Mouse (Mus musculus): ENCODE data around the gene Ptpn18. TPM values are rescaled to one million over a fixed set of nuclear protein-coding genes. Genes with fewer than 3 reads are reported as not detected.
"Not testable (repeated sequence)": the region's sequence is repeated elsewhere in the genome, so short reads cannot be mapped to it uniquely, and the experiment has no call there.

Ptpn18 gene
- polyA plus RNA-seq, 1 experiment, result 732 TPM

GRCm38 (mm10) chr1:34435371-34436120 lies 24.0 kb upstream of the Ptpn18 start:
- H3K9me3 ChIP-seq, result peaks cover 27% of the 10 kb centered on the region
- peaks cover 2% of the 10 kb centered on the region for H3K27me3 ChIP-seq (replicated peaks)
- TF ChIP-seq FLI1 (IDR thresholded peaks at IDR 0.05; ENCODE audit: low read length), result no peak
- no peak for TF ChIP-seq GATA1 (IDR thresholded peaks at IDR 0.05; ENCODE audit: borderline replicate concordance, low read length)
- H3K4me3 ChIP-seq (replicated peaks), result peak overlapping the region; percentile 93
- peaks cover 31% of the 10 kb centered on the region for H3K4me1 ChIP-seq
- peaks cover 14% of the 10 kb centered on the region for H3K36me3 ChIP-seq (replicated peaks; ENCODE audit: low read length)

DNA sequence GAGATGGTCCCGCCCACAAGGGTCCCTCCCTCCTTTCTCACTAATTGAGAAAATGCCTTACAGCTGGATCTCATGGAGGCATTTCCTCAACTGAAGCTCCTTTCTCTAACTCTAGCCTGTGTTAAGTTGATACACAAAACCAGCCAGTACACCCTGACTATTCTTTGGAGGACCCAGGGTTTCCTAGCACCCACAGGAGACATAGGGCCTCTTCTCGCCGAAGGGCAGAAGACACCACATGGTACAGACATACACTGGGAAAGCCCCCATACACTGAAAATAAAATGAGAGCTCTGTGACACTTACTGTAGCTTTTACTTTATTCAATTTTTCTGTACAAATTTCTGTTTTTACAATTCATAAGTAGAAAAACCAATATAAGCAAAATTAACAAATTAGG lies 23.2 kb upstream of the Ptpn18 start:
- no peak overlapping the region for H3K4me3 ChIP-seq (replicated peaks)
- peaks cover 2% of the 10 kb centered on the region for H3K27me3 ChIP-seq (replicated peaks)
- peaks cover 19% of the 10 kb centered on the region for H3K9me3 ChIP-seq
- no peak for TF ChIP-seq FLI1 (IDR thresholded peaks at IDR 0.05; ENCODE audit: low read length)
- no peak for TF ChIP-seq GATA1 (IDR thresholded peaks at IDR 0.05; ENCODE audit: borderline replicate concordance, low read length)
- peaks cover 16% of the 10 kb centered on the region for H3K36me3 ChIP-seq (replicated peaks; ENCODE audit: low read length)
- H3K4me1 ChIP-seq, result peaks cover 38% of the 10 kb centered on the region

DNA sequence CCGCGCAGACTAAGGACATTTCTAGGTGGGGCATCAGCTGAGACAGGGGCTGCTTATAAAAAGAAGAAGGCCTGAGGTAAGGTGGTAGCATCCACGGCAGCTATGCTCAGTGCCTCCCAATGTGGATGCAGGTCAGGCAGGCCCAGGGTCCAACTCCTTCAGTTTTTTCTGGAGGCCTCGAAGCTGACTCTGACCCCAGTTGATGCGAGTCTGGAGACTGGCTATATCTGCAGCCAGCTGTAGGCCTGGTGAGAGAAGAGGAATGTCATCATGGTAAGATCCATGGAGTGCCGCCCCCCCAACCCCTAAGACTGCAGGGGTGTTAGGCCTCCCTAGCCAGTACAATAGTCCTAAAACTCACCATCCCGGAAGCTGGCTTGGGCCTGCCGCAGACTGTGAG lies 22.2 kb upstream of the Ptpn18 start:
- not testable (repeated sequence) for H3K9me3 ChIP-seq; H3K27me3 ChIP-seq (replicated peaks); H3K4me3 ChIP-seq (replicated peaks)
- Histone ChIP-seq H3K36me3 (replicated peaks; ENCODE audit: low read length) (peaks cover 19% of the 10 kb centered on the region), H3K4me1 (peaks cover 45% of the 10 kb centered on the region)

DNA sequence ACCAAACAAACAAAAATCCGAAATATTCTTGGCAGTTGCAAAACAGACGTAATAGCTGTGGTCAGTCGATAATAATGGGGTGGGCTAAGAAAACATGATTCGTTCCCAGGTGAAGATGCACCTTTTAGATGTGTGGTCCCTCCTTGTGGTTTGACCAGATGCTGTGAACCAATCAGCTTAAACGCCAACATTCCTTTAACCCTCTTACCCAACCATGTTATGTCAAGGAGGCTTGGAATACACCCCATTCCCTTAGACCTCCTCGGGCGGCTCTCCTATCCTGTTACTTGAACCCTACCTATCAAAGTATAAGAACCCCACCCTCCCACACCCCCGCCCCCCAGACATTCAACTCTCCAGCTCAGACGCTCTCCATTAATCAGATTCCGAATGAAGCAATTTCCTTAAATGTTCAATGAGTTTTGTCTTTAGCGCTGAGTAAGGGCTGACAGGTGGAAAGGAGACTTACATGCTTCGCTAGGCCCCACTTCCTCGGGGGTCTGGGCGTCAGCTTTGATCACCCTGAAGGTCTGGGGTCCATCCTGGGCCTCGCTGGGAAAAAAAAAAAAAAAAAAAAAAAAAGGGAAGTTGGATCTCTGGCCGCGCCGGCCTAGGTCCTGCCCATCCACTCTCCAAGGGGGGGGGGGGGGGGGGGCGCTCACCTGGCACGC lies 21.0 kb upstream of the Ptpn18 start:
- no peak for TF ChIP-seq FLI1 (IDR thresholded peaks at IDR 0.05; ENCODE audit: low read length)
- TF ChIP-seq GATA1 (IDR thresholded peaks at IDR 0.05; ENCODE audit: borderline replicate concordance, low read length), result no peak
- Histone ChIP-seq H3K9me3 (no peaks in the 10 kb centered on the region), H3K27me3 (replicated peaks) (no peaks in the 10 kb centered on the region), H3K36me3 (replicated peaks; ENCODE audit: low read length) (peaks cover 27% of the 10 kb centered on the region), H3K4me3 (replicated peaks) (peak overlapping the region; percentile 99), H3K4me1 (peaks cover 47% of the 10 kb centered on the region)

GRCm38 (mm10) chr1:34439215-34439960 lies 20.2 kb upstream of the Ptpn18 start, which contains the start of the genes Ccdc115 and Imp4:
Gene Ccdc115, minus strand, starts transcription at chr1:34439672.
Gene Imp4, plus strand, starts transcription at chr1:34439851.
- no peaks in the 10 kb centered on the region for H3K9me3 ChIP-seq
- no peaks in the 10 kb centered on the region for H3K27me3 ChIP-seq (replicated peaks)
- peaks cover 42% of the 10 kb centered on the region for H3K4me1 ChIP-seq
- peak within 1 kb of the TSS; percentile 99 for H3K4me3 ChIP-seq (replicated peaks)
- peaks cover 36% of the 10 kb centered on the region for H3K36me3 ChIP-seq (replicated peaks; ENCODE audit: low read length)
- TF ChIP-seq GATA1 (IDR thresholded peaks at IDR 0.05; ENCODE audit: borderline replicate concordance, low read length), result no peak
- TF ChIP-seq FLI1 (IDR thresholded peaks at IDR 0.05; ENCODE audit: low read length), result no peak

GRCm38 (mm10) chr1:34439961-34440630 lies 19.5 kb upstream of the Ptpn18 start:
- H3K4me1 ChIP-seq, result peaks cover 38% of the 10 kb centered on the region
- no peak for TF ChIP-seq FLI1 (IDR thresholded peaks at IDR 0.05; ENCODE audit: low read length)
- no peak for TF ChIP-seq GATA1 (IDR thresholded peaks at IDR 0.05; ENCODE audit: borderline replicate concordance, low read length)
- peaks cover 43% of the 10 kb centered on the region for H3K36me3 ChIP-seq (replicated peaks; ENCODE audit: low read length)
- H3K4me3 ChIP-seq (replicated peaks), result peak overlapping the region; percentile 99
- H3K9me3 ChIP-seq, result no peaks in the 10 kb centered on the region
- H3K27me3 ChIP-seq (replicated peaks), result no peaks in the 10 kb centered on the region

- H3K27me3 ChIP-seq (replicated peaks), result no peaks in the 10 kb centered on the region
- no peaks in the 10 kb centered on the region for H3K9me3 ChIP-seq
- no peak for TF ChIP-seq FLI1 (IDR thresholded peaks at IDR 0.05; ENCODE audit: low read length)
- TF ChIP-seq GATA1 (IDR thresholded peaks at IDR 0.05; ENCODE audit: borderline replicate concordance, low read length), result no peak
- H3K4me1 ChIP-seq, result peaks cover 28% of the 10 kb centered on the region
- H3K36me3 ChIP-seq (replicated peaks; ENCODE audit: low read length), result peaks cover 66% of the 10 kb centered on the region
- H3K4me3 ChIP-seq (replicated peaks), result no peak overlapping the region
Observed at GRCm38 (mm10) chr1:34443124-34443523, 16.4 kb upstream of the Ptpn18 start.

GRCm38 (mm10) chr1:34458431-34458830 lies 1.1 kb upstream of the Ptpn18 start:
- Histone ChIP-seq H3K27me3 (replicated peaks) (peaks cover 35% of the 10 kb centered on the region), H3K4me3 (replicated peaks) (no peak overlapping the region), H3K9me3 (no peaks in the 10 kb centered on the region), H3K36me3 (replicated peaks; ENCODE audit: low read length) (no peaks in the 10 kb centered on the region), H3K4me1 (peaks cover 36% of the 10 kb centered on the region)
- TF ChIP-seq FLI1 (IDR thresholded peaks at IDR 0.05; ENCODE audit: low read length), result no peak
- no peak for TF ChIP-seq GATA1 (IDR thresholded peaks at IDR 0.05; ENCODE audit: borderline replicate concordance, low read length)

GRCm38 (mm10) chr1:34460061-34460441 lies 489 bp downstream of the Ptpn18 start:
- H3K4me1 ChIP-seq, result peaks cover 52% of the 10 kb centered on the region
- no peak for TF ChIP-seq FLI1 (IDR thresholded peaks at IDR 0.05; ENCODE audit: low read length)
- no peak for TF ChIP-seq GATA1 (IDR thresholded peaks at IDR 0.05; ENCODE audit: borderline replicate concordance, low read length)

More at GRCm38 (mm10) chr1:34460061-34460441, 489 bp downstream of the Ptpn18 start:
- Histone ChIP-seq H3K4me3 (replicated peaks) (peak overlapping the region; percentile 93), H3K27me3 (replicated peaks) (peaks cover 31% of the 10 kb centered on the region), H3K36me3 (replicated peaks; ENCODE audit: low read length) (no peaks in the 10 kb centered on the region), H3K9me3 (no peaks in the 10 kb centered on the region)
